Mouse (Mus musculus) gastrocnemius, adult 2 months (tissue): ENCODE data around the gene Unc119b. TPM values are rescaled to one million over a fixed set of nuclear protein-coding genes. Genes with fewer than 3 reads are reported as not detected.
A peak's percentile ranks its signal among the peaks of the same experiment; 100 is the strongest.

Experiments used
- DNase-seq: peaks from one replicate; pipeline ENCODE4 v3.0.0; 2022
- H3K27ac ChIP-seq: fragments of 200-600 bp; 2 replicates; pipeline ENCODE4 v1.8.1; 2022; ENCODE audit warnings: mild to moderate bottlenecking
- H3K4me3 ChIP-seq: fragments of 200-600 bp; 2 replicates; pipeline ENCODE4 v1.8.1; 2022; ENCODE audit warnings: mild to moderate bottlenecking, moderate library complexity
- CTCF ChIP-seq: fragments of 200-600 bp; IDR thresholded peaks from 2 replicates; pipeline ENCODE4 v1.8.1; 2022; ENCODE audit warnings: antibody characterized with exemption, mild to moderate bottlenecking, moderate library complexity
- intact Hi-C: fragments of 180-260 bp; cut with DNase I; formaldehyde crosslinking; loops from one replicate; pipeline ENCODE4 v1.15.1; 2025
- total RNA-seq, 2 experiments: library from RNA; stranded (reverse); gene quantifications; 2 replicates each; pipeline ENCODE4 v1.2.3; 2021

The Unc119b gene
- total RNA-seq, 2 experiments from 2014 or later: 11.8 to 15.7 TPM

DNA sequence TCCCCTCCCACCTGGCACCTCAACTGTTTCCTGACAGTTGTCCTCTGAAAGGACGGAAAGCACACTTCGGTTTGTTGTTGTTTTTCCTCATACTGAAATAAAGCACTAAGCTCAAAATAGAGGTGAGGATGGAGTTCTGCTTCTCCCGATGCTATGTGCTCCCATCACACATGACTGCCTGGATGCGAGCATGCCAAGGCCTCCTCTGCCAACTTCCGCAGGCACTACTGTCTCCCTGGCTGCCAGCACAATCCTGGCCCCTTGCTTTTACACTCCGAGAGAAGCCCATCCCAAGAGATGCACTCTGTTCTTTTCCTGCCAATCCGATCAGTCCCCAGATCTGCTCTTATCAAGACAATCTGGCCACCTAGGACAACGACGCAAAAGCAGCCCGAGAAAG is 8.8 kb upstream of the Unc119b start:
- peak; percentile 67 for DNase-seq
- Histone ChIP-seq H3K27ac (peak overlapping the region; percentile 96), H3K4me3 (peak overlapping the region; percentile 71)
- intact Hi-C loops: no loop called here
- TF ChIP-seq CTCF: no peak

DNA sequence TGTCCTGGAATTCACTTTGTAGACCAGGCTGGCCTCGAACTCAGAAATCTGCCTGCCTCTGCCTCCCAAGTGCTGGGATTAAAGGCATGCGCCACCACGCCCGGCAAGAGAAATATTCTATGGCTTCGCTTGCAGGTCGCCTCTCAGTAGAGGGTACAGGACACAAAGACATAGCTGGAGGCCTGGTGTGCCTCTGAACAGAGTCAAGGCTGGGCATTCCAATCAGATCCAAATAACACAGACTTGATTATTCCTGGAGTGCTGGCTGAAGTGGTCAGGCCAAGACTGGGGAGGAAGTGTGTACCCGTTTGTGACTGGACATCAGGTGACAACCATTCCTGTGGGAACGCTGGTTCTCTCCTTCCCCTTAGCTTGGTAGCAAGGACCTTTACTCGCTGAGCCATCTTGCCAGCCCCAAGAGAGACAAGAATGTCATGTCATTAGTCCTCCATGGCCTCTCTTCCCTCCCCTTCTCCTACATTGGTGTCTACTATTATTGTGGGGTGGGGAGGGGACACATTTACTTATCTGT is 7.5 kb upstream of the Unc119b start:
- H3K27ac ChIP-seq: peak overlapping the region; percentile 96
- no peak for TF ChIP-seq CTCF
- intact Hi-C loops: no loop called here
- DNase-seq: no peak
- peak overlapping the region; percentile 71; the same call in 1 of the 2 replicates for H3K4me3 ChIP-seq

DNA sequence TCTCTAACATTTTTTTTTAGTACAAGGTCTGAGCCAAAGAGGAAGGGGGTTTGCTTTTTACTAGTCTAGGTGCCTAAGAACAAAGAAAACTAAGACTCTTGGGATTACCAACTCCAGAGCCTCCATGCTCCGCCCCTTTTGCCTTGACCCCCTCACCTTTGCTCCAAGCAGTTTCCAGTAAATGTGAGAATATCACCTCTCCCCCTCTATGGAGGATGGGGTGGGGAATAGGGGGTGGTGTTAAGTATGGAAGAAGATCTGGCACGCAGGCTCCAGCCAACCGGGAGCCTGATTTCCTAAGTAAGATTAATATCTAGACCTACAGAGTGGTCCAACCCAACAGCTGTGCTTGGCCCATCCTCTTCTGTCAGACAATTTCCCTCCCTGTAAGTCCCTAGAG is 6.0 kb upstream of the Unc119b start:
- DNase-seq: no peak
- H3K4me3 ChIP-seq: no peak overlapping the region
- peak overlapping the region; percentile 63 for H3K27ac ChIP-seq
- TF ChIP-seq CTCF: no peak
- intact Hi-C loops: no loop called here

DNA sequence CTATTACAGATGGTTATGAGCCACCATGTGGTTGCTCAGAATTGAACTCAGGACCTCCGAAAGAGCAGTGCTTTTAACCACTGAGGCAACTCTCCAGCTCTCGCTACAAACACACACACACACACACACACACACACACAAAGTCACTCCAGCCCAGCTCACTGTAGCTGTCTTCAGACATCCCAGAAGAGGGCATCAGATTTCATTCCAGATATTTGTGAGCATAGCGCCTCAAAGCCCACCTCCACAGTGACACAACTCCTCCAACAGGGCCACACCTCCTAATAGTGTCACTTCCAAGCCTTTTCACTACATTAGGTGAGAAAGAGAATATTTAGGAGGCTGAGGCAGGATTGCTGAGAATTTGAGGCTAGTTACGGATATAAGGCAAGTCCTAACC is 4.3 kb upstream of the Unc119b start:
- DNase-seq: no peak
- intact Hi-C loops: no loop called here
- Histone ChIP-seq H3K4me3 (no peak overlapping the region), H3K27ac (peak overlapping the region; percentile 32; the same call in 1 of the 2 replicates)
- no peak for TF ChIP-seq CTCF

DNA sequence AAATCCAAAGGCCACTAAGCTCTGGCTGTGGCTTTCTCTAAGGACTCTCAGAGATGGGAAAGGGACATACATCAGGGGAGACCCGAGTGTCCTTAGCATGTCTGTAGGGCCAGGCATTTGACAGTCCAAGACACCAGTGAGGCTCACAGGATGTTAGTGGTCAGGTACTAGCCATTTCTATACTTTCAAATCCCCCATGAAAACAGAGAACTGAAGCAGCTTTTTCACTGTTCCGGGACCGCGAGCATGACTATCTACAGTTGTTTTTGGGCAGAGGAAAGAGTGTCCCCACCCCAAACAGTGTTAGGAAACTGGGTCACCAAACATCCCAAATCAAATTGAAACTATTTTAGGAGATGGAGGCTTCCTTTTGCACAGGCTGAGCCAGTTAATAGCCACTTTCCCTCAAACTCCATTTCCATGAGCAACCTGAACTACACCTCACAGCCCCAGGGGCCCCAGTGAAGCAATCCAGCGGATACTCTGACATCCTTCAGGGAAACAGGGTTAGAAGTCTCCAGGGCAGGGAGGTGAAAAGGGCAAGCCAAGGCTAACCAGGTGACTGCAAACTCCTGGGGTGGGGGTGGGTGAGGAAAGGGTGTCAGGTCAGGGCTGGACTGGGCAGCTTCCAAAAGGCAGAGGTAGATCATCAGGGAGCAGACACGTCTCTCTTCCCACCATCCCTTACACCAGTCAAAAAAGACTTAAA is 1.3 kb downstream of the Unc119b start:
- H3K4me3 ChIP-seq: peak overlapping the region; percentile 91
- intact Hi-C loops: no loop called here
- DNase-seq: no peak
- TF ChIP-seq CTCF: no peak
- H3K27ac ChIP-seq: peak overlapping the region; percentile 94

DNA sequence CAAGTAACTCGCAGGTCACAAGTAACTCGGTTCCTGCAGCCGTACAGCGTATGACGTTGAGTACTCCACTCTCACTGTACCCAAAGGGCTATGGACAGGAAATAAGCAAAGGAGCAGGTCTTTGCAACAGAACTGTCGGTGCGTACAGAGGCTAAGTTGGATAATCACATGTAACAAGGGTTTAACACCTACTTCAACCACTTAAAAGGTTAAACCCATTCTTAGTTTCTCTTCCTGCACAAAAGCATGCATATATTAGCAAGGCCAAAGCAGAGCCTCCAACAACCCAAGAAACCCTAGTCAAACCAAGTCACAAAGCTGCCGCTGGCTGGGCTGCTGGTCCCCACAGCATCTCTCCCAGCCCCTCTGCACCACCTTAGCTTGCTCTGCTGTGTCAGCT is 2.3 kb downstream of the Unc119b start:
- Histone ChIP-seq H3K4me3 (peak overlapping the region; percentile 91; the same call in 1 of the 2 replicates), H3K27ac (peak overlapping the region; percentile 94)
- DNase-seq: no peak
- intact Hi-C loops: no loop called here
- TF ChIP-seq CTCF: no peak

DNA sequence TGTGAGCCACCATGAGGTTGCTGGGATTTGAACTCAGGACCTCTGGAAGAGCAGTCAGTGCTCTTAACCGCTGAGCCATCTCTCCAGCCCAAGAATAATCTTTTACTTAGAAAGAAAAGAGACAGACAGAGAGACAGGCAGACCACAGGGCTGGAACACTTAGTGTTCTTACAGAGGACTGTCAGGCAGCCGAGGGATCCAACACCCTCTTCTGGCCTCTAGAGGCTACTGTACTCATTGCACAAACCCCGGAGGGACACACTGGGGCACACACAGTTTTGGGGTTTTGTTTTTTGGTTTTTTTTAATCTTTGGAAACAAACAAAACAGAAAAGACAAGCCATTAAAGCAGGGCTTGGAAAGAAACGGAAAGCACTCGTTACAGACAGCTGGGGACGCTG is 5.4 kb downstream of the Unc119b start:
- TF ChIP-seq CTCF: peak; percentile 24; the same call in 1 of the 2 replicates
- no peak for DNase-seq
- Histone ChIP-seq H3K27ac (no peak overlapping the region), H3K4me3 (no peak overlapping the region)
- intact Hi-C loops: no loop called here

DNA sequence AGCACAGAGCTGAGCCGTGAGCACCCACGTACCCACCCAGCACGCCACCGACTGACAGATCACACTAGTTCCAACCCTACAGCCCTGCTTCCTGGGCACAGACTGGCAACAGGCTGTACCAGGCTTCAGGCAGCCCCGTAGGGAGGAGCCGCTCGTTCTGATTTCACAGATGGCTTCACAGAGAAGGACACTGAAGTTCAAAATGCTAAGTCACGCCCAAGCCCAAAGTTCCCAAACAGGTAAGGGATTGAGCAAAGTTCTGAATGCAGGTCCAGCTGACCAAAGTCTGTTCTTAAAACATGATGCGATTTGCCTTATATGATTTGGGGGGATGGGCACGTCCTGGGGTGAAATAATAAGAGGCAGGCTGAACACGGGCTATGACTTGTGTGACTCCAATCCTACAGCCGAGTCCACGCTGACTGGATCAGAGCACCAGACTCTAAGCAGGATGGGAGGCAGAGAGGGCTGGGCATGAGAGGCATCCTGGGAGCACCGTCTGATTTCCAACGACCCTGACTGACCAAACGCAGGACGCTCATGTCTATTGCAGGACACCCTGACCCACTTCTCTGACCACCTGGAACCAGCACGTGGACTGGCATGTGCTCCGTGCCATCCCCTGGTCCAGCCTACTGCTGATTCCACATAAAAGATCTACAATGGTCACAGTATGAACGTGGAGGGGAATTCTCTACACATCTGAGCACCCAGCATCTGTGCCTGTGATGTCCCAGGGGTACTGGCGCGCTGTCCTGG is 7.2 kb downstream of the Unc119b start:
- no peak for TF ChIP-seq CTCF
- Histone ChIP-seq H3K4me3 (no peak overlapping the region), H3K27ac (no peak overlapping the region)
- no peak for DNase-seq
- intact Hi-C loops: no loop called here

DNA sequence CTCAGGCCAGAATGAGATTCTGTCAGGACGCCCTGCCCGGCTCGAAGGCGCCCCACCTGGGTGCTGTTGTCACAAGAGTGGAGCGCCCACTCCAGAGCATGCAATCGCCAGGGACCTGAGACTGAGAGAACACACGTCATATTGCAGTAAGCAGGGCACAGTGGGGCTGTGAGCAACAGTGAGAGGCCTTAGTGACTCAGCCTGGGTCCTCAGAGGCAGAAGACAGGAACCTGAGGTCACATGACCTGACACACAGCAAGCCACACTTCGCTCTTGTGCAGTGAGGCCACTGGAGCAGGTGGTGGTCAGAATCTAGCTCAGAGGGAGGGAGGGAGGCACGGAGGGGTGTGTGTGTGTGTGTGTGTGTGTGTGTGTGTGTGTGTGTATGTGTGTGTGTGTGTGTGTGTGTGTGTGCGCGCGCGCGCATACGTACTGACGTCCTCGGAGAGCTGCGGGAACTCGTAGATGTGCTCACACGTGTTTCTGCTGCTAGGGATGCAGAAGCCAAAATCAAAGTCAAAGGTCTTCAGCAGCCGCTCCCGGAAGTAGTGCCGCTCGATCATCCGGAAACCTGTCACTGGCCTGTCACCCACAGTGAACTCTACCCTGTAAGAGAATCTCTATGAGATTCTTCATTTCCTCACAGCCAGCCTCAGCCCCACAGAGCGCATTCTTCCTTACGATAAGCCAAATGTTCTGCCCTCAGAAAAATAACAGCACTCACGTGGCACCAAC is 8.0 kb downstream of the Unc119b start:
- intact Hi-C loops: no loop called here
- H3K27ac ChIP-seq: no peak overlapping the region
- TF ChIP-seq CTCF: no peak
- no peak for DNase-seq
- no peak overlapping the region for H3K4me3 ChIP-seq

DNA sequence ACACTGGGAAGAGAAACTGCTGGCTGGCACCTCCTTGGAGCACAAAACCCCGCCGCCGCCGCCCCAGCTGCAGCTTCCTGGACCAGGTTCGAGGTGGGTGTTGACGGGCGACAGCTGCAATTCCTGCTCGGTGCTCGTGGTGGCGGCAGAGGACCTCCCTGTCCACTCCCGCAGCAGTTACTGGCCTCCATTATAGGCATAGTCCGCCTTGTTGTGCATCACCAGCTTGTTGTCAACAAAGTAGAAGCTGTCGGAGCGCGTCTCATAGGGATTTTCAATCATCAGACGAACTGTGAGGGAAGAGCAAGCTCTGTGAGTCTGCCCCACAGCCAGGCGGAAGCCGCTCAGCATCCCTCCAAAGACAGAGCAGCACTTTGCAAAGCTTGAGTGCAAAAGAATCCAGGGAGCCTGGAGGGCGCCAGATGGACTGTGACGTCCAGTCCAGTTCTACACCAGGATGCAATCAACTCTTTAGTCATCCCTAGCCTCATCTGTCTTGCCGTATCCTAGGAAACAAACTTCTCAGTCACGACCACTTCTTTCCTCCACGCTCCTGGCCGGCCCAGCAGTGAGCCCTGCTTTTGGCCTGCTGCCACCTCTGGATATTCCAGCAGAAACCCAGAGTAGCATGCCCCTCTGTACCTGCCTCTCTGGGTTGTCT is 9.4 kb downstream of the Unc119b start:
- peak; percentile 98 for TF ChIP-seq CTCF
- peak overlapping the region; percentile 74 for H3K27ac ChIP-seq
- intact Hi-C loops: loop anchor here (1.0 kb wide), 2 partner anchors 38 to 111 kb away; no protein-coding TSS in a partner anchor
- H3K4me3 ChIP-seq: peak overlapping the region; percentile 32
- DNase-seq: peak; percentile 88

DNA sequence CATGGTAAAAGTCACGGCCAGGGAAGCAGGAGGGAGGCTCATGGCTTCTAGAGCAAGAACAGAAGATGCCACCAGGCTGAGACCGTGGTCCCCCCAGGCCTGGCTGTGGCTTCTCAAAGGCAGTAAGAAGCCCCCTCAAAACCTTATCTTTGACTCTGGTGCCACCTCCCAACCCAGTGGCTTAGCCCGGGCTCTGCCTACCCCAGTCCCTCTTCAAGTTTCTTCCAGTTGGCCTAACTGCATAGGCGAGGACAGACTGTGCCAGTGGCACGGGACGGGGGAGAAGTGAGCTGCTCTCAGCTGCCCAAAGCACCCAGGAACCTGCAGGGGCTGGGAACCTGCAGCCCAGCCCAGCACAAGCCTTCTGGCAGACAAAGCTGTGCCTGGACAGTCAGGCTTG is 10.1 kb downstream of the Unc119b start:
- Histone ChIP-seq H3K4me3 (no peak overlapping the region), H3K27ac (peak overlapping the region; percentile 74)
- no peak for DNase-seq
- TF ChIP-seq CTCF: no peak
- intact Hi-C loops: loop anchor here (1.0 kb wide), 2 partner anchors 39 to 112 kb away; no protein-coding TSS in a partner anchor

DNA sequence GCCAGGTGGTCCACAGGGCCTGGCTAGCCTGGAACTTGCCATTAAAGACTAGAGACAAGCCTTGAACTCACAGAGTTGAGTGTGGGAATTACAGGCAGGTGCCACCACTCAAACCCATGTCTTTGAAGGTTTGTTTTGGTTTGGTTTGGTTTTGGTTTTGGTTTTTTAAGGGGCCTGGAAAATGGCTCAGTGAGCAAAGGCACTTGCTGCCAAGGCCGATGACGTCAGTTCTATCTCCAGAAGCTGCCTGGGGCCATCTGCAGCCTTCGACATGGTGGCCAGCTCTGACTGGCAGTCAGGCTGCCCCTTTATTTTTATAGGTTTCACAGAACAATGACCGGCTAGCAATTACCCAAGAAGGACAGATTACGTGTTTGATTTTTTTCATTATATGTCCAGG is 13.8 kb downstream of the Unc119b start:
- intact Hi-C loops: no loop called here
- no peak overlapping the region for H3K4me3 ChIP-seq

More for the DNA sequence above, 13.8 kb downstream of the Unc119b start:
- TF ChIP-seq CTCF: no peak
- H3K27ac ChIP-seq: 0 out of 2 replicates have a peak overlapping the region, but pooled peaks have one; percentile 20
- DNase-seq: no peak
